Mouse (Mus musculus) ES-E14 (cell line): ENCODE measurements around the gene Olfr32. TPM values are rescaled to one million over a fixed set of nuclear protein-coding genes. Genes with fewer than 3 reads are reported as not detected.

ENCODE experiments used
- DNase-seq: peaks from one replicate; pipeline ENCODE4 v3.0.0-alpha.2; 2013; ENCODE audit warnings: low read depth, low spot score
- H3K27ac ChIP-seq: 2 replicates; pipeline ENCODE4 v1.5.1; 2012; ENCODE audit warnings: low read depth, mild to moderate bottlenecking, low read length, moderate library complexity, mixed read lengths; ENCODE audit not compliant: poor library complexity, insufficient read depth, severe bottlenecking
- H3K36me3 ChIP-seq: 2 replicates; pipeline ENCODE4 v1.6.1; 2012; ENCODE audit warnings: mild to moderate bottlenecking, low read length, moderate library complexity, mixed read lengths; ENCODE audit not compliant: control insufficient read depth, poor library complexity, insufficient read depth, severe bottlenecking
- H3K4me1 ChIP-seq, 2 experiments: fragments of 150-350 bp in 1 of 2; sonication (generic) in 1 of 2; 2 replicates each; pipeline ENCODE4 v1.6.1; 2012; ENCODE audit warnings: low read length in 2 of 2, mild to moderate bottlenecking in 1 of 2, mixed read lengths in 1 of 2; ENCODE audit not compliant: control insufficient read depth in 2 of 2, insufficient read depth in 2 of 2, poor library complexity in 1 of 2
- H3K4me3 ChIP-seq, 2 experiments: fragments of 150-350 bp in 1 of 2; sonication (generic) in 1 of 2; 2 replicates each; pipeline ENCODE4 v1.5.1; 2012; ENCODE audit warnings: low read length in 2 of 2, low read depth in 1 of 2, mild to moderate bottlenecking in 1 of 2, mixed read lengths in 1 of 2; ENCODE audit not compliant: insufficient read depth in 1 of 2, poor library complexity in 1 of 2, severe bottlenecking in 1 of 2
- H3K9ac ChIP-seq: 2 replicates; pipeline ENCODE4 v1.6.1; 2012; ENCODE audit warnings: low read depth, mild to moderate bottlenecking, low read length, mixed read lengths; ENCODE audit not compliant: poor library complexity, insufficient read depth, severe bottlenecking
- H3K9me3 ChIP-seq: fragments of 150-350 bp; sonication (generic); 2 replicates; pipeline ENCODE4 v1.6.1; 2012; ENCODE audit warnings: low read depth, mild to moderate bottlenecking, low read length; ENCODE audit not compliant: control insufficient read depth, insufficient read depth
- CHD2 ChIP-seq: IDR thresholded peaks from 2 replicates; pipeline ENCODE4 v1.6.1; 2014; ENCODE audit warnings: mild to moderate bottlenecking, low read depth, low read length, inconsistent platforms
- HCFC1 ChIP-seq: IDR thresholded peaks from 2 replicates; pipeline ENCODE4 v1.6.1; 2012; ENCODE audit warnings: low read length, inconsistent platforms, borderline replicate concordance; ENCODE audit not compliant: insufficient read depth
- MAFK ChIP-seq: IDR thresholded peaks from 2 replicates; pipeline ENCODE4 v1.6.1; 2014; ENCODE audit warnings: mild to moderate bottlenecking, low read depth, low read length, inconsistent platforms; ENCODE audit not compliant: insufficient read depth
- ZC3H11A ChIP-seq: IDR thresholded peaks from 2 replicates; pipeline ENCODE4 v1.6.1; 2012; ENCODE audit warnings: low read depth, mild to moderate bottlenecking, inconsistent platforms, low read length, borderline replicate concordance
- ZNF384 ChIP-seq: IDR thresholded peaks from 2 replicates; pipeline ENCODE4 v1.6.1; 2012; ENCODE audit warnings: low read depth, low read length, inconsistent platforms
- in situ Hi-C, 2 experiments: fragments of 600-800 bp; cut with MboI; formaldehyde crosslinking; loops; one replicate each; pipeline ENCODE4 v1.15.1; 2025; ENCODE audit warnings: low sequenced_read_pairs in 2 of 2, inconsistent platforms in 1 of 2; ENCODE audit not compliant: unreplicated experiment in 2 of 2
- total RNA-seq: library from RNA; depleted of rRNA; stranded (reverse); fragments of 300-350 nt; gene quantifications from 2 replicates; pipeline ENCODE4 v1.2.3, GENCODE M21; 2012; rRNA removed

The Olfr32 gene
- total RNA-seq, 1 experiment = not detected

GRCm38 (mm10) chr2:90121312-90121711 is 20.8 kb downstream of the Olfr32 start, which contains the start of gene Olfr1269:
Gene Olfr1269 (minus strand): TSS chr2:90121412.
- TF ChIP-seq ZNF384 (no peak), ZC3H11A (no peak), CHD2 (no peak), MAFK (no peak), HCFC1 (no peak)
- in situ Hi-C loops = no loop called here
- Histone ChIP-seq H3K4me3 (no peak within 1 kb of the TSS), H3K27ac (no peak within 1 kb of the TSS), H3K4me1 (no peaks in the 10 kb centered on the region), H3K9ac (no peak within 1 kb of the TSS), H3K9me3 (no peaks in the 10 kb centered on the region), H3K36me3 (no peaks in the 10 kb centered on the region)
- no peak for DNase-seq

Other genes with a start within 250 kb of the Olfr32 start
- gene Olfr1258, start 215.0 kb downstream of the Olfr32 start, total RNA-seq = not detected in 2 replicates
- gene Olfr1259, start 193.6 kb downstream of the Olfr32 start, total RNA-seq = not detected in 2 replicates
- not detected in 2 replicates for gene Olfr1260, start 168.0 kb downstream of the Olfr32 start, total RNA-seq
- not detected in 2 replicates for gene Olfr1261, start 151.1 kb downstream of the Olfr32 start, total RNA-seq
- gene Olfr1262, start 142.2 kb downstream of the Olfr32 start, total RNA-seq = not detected in 2 replicates
- not detected in 2 replicates for gene Olfr1263, start 130.2 kb downstream of the Olfr32 start, total RNA-seq
- gene Olfr1264, start 116.7 kb downstream of the Olfr32 start, total RNA-seq = not detected in 2 replicates
- gene Olfr1265, start 107.0 kb downstream of the Olfr32 start, total RNA-seq = not detected in 2 replicates
- gene Olfr140, start 78.7 kb downstream of the Olfr32 start, total RNA-seq = not detected in 2 replicates
- gene Olfr1269, start 20.9 kb downstream of the Olfr32 start, total RNA-seq = not detected in 2 replicates
- not detected in 2 replicates for gene Olfr1270, start 10.8 kb upstream of the Olfr32 start, total RNA-seq
- 0.13 TPM in 1 of 2 replicates, not detected in the other for gene Olfr1506, start 82.2 kb upstream of the Olfr32 start, total RNA-seq
- not detected in 2 replicates for gene Olfr142, start 115.3 kb upstream of the Olfr32 start, total RNA-seq
- not detected in 2 replicates for gene Olfr1271, start 128.7 kb upstream of the Olfr32 start, total RNA-seq
- gene Olfr1272, start 150.5 kb upstream of the Olfr32 start, total RNA-seq = not detected in 2 replicates
- 0.11 TPM in 1 of 2 replicates, not detected in the other for gene Gm13769, start 179.9 kb upstream of the Olfr32 start, total RNA-seq